Mouse (Mus musculus) cerebral cortex, adult 2 months (tissue): ENCODE measurements around the gene Ckb.

Experiments used
- WGBS: fragments of 180-500 bp; shearing (Covaris S2); methylation state at CpG from one replicate; pipeline ENCODE4 v1.1.7; 2018; 5-methylcytosine and 5-hydroxymethylcytosine counted together

Ckb gene

DNA sequence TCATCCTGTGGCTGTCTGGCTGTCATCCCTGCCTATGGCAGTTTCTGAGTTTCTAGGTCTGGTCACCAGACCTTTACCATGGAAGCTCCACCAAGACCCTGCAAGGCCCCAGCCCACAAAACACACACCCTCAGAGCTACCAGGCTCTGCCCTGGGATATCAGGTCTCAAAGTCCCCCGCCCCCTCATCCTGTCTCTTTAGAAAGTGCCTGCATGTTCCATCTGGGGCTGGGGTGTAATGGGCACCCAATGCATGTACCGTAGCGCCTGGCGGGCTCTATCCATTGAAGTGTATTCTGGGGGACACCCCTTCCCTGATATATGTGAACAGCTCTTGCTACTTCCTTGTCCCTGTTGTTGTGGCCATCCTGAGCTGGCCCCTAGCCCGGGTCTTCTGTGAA, 20.8 kb upstream of the Ckb start:
- 78% methylated on average over 5 of the region's 5 CpGs for WGBS

GRCm38 (mm10) chr12:111691346-111691872, 19.3 kb upstream of the Ckb start:
- whole genome bisulfite sequencing: 19% methylated on average over 5 of the region's 5 CpGs

DNA sequence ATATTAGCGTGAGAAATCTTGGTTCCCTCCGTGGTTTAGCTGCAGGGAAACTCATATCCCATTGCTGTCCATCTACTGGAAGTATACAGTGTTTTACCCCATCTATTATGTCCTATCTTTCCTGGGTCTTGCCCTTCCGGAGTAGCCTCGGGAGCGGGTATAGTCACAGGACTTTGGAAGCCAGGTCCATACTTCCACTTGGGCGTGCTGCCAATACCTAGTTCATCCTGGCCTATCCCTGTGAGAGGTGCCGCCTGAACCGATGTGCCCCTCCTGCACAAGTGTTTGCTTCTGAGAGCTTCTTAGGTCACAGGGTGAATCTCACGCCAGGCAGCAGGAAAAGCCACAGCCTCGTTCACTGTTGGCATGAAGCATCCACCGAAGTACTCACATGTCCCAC, 17.3 kb upstream of the Ckb start:
- WGBS: 78% methylated on average over 11 of the region's 11 CpGs

GRCm38 (mm10) chr12:111688069-111688428, 15.9 kb upstream of the Ckb start:
- WGBS: 17% methylated on average over 2 of the region's 2 CpGs

- 8% methylated on average over 14 of the region's 14 CpGs for WGBS
Observed at GRCm38 (mm10) chr12:111687350-111688068, 15.4 kb upstream of the Ckb start.

DNA sequence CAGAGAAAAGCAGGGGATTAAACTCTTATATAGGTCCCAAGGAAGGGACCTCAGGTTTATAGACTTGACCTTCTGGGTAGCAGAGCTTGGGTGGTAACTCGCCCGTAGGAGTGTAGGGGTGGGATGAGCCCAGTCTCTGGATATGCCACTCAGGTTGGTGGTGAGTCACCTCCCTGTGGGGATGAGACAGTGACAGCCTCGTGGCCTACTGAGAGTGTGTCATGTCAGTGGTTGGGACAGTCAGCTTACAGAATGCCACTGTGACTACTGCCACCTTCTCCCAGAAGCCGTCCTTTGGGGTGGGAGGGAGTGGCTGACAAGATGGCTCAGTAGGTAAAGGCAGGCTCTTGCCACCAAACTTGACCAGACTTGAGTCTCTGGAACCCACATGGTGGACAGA, 14.3 kb upstream of the Ckb start:
- WGBS: 68% methylated on average over 4 of the region's 4 CpGs

DNA sequence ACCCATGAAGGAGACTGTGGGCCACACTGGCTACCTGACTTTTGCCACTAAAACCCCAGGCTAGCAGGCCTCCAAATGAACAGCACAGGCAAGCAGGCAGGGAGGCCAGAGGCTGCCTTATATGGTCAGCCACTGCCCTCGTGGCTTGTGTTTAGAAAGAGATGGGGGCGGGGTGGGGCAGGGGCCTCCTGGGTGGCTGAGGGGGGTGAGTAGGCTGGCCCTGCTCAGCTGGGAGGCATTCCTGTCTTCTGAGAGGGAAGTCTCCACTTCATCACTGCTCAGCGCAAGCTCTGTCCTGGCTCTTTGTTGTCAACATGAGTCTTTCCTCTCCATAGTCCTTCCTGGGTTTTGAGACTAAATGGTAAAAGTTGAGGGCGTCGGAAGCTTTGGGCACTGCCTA, 10.7 kb upstream of the Ckb start:
- WGBS: 75% methylated on average over 5 of the region's 5 CpGs

- 65% methylated on average over 5 of the region's 5 CpGs for WGBS
Observed at GRCm38 (mm10) chr12:111682003-111682402, 9.9 kb upstream of the Ckb start.

- 54% methylated on average over 8 of the region's 8 CpGs for WGBS
Observed at GRCm38 (mm10) chr12:111681305-111681704, 9.2 kb upstream of the Ckb start.

DNA sequence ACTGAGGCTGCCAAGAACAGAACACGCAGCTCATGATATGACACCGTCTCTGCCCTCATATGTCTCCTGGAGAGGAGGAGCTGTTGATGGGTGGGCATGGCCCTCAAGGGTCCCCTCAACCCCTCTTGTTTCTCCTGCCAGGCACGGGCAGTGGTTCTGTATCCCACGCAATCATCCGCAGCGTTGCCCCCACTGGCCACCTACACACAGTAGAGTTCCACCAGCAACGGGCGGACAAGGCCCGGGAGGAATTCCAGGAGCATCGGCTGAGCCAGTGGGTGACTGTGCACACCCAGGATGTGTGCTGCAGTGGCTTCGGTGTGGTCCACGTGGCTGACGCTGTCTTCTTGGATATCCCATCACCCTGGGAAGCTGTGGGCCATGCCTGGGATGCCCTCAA, 8.5 kb upstream of the Ckb start:
- WGBS: 56% methylated on average over 13 of the region's 13 CpGs

GRCm38 (mm10) chr12:111678997-111679396, 6.9 kb upstream of the Ckb start:
- 39% methylated on average over 7 of the region's 7 CpGs for WGBS

DNA sequence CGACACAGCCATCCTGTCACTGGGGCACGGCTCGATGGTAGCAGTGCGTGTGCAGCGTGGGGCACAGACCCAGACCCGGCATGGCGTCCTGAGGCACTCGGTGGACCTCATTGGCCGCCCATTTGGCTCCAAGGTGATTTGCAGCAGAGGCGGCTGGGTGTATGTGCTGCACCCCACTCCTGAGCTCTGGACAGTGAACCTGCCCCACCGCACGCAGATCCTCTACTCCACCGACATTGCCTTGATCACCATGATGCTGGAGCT, 6.5 kb upstream of the Ckb start:
- WGBS: 6% methylated on average over 13 of the region's 13 CpGs

GRCm38 (mm10) chr12:111677882-111678669, 5.9 kb upstream of the Ckb start, which contains the start of gene Trmt61a:
Gene Trmt61a, plus strand, starts transcription at chr12:111678105.
- WGBS: under 1% methylated on average over 51 of the region's 51 CpGs

DNA sequence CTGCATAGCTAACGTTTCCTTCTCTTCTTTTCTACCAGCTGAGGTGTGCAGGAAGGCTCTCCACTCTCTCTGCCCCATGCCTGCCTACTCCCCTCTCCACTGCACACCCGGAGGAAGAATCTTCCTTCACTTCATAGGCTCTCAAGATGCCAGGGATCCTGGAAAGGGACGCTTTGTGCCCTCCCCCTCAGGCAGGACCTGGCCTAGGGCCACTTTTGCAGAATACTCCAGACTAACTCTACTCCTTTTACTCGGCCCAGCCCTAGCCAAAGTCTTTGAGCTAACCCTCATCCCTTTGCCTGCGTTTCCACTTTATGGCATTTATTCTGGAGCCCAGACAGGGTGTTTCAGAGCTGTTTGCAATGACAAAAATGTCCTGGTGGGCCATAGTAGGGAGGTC, 5.3 kb upstream of the Ckb start:
- 8% methylated on average over 5 of the region's 5 CpGs for WGBS

- 93% methylated on average over 6 of the region's 6 CpGs for WGBS
Observed at GRCm38 (mm10) chr12:111675797-111676580, 3.9 kb upstream of the Ckb start.

- WGBS: 80% methylated on average over 2 of the region's 2 CpGs
Observed at GRCm38 (mm10) chr12:111674850-111675486, 2.8 kb upstream of the Ckb start.

DNA sequence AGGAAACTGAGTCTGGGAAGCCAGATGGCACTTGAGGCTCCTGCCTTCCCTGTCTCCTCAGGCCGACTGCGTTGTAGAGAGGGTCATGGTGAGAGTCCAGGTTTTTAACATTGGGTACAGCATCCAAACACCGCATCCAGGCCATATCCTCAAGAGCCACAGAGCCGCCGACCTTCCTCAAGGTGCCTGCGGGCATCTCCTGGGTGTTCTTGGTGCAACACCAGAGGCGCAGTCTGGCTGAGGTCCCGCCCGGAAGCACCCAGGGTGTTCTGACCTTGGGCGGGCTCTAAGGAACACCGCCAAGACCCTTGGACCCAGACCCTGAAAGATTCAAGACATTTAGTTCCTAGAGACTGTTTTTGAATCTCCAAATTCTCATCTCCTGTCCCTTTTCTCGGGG, 443 bp upstream of the Ckb start:
- 5% methylated on average over 12 of the region's 12 CpGs for WGBS

- WGBS: under 1% methylated on average over 34 of the region's 34 CpGs
Observed at GRCm38 (mm10) chr12:111671431-111671902, 671 bp downstream of the Ckb start.

- WGBS: 1% methylated on average over 35 of the region's 35 CpGs
Observed at GRCm38 (mm10) chr12:111670976-111671375, 1.2 kb downstream of the Ckb start.

- 12% methylated on average over 29 of the region's 29 CpGs for WGBS
Observed at GRCm38 (mm10) chr12:111670371-111670971, 1.7 kb downstream of the Ckb start.

DNA sequence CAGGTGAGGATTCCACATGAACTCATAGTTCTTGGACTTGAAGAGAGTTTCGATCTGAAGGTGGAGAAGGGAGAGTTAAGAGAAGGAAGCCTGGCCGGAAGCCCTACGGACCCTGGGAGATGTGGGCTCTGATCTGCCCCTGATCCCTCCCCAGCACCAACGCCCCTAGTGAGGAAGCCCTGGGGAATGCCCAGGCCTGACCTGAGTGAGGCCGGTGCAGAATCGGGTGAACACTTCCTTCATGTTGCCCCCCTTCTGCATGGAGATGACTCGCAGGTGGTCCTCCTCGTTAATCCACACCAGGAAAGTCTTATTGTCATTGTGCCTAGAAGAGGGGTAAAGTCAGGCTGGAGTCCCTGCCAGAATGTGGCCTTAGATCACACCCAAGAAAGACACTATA, 2.2 kb downstream of the Ckb start:
- WGBS: 13% methylated on average over 8 of the region's 8 CpGs
